Mouse (Mus musculus) layer of hippocampus, adult 2 months (tissue): ENCODE data around the gene Rasgef1b. TPM values are rescaled to one million over a fixed set of nuclear protein-coding genes. Genes with fewer than 3 reads are reported as not detected.

Experiments
- DNase-seq, 2 experiments: peaks; one replicate each; pipeline ENCODE4 v3.0.0; 2022; ENCODE audit warnings: low spot score in 2 of 2
- H3K27ac ChIP-seq: fragments of 200-600 bp; 2 replicates; pipeline ENCODE4 v1.8.1; 2022
- H3K4me3 ChIP-seq: fragments of 200-600 bp; 2 replicates; pipeline ENCODE4 v1.8.1; 2022; ENCODE audit warnings: mild to moderate bottlenecking
- CTCF ChIP-seq: fragments of 200-600 bp; conservative IDR thresholded peaks from 2 replicates; pipeline ENCODE4 v1.8.1; 2022; ENCODE audit warnings: antibody characterized with exemption, mild to moderate bottlenecking, moderate library complexity
- total RNA-seq, 2 experiments: library from RNA; stranded (reverse); gene quantifications; 2 replicates each; pipeline ENCODE4 v1.2.3; 2021

Gene Rasgef1b
- total RNA-seq, 2 experiments from 2014 or later: 11.1 to 11.9 TPM

DNA sequence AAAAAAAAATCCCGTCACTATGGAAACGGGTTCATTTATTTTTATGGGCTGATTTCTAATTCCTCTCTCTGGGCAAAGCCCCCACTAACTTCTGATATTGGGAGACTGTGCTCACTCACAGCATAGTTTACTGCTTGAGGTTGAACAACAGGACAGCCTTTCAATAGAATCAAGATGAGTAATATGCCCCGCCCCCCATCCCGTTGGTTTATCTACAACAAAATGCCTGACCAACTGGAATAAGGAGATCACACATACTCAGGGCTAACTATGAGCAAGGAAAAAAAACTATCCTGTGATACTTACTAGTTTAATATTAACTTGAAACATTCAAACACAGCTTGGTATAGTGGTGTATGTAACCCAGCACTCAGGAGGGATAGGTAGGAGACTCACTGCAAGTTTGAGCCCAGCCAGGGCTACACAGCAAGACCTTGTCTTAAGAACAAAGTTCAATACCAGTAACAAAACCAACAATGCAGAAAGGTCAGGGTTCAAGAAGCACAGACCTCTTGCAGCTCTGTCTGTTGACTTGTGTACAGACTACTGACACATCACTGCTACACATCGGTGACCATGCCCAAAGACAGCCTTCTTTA lies 330.3 kb downstream of the Rasgef1b start:
- Histone ChIP-seq H3K4me3 (no peak overlapping the region), H3K27ac (no peak overlapping the region)
- DNase-seq: no peak
- TF ChIP-seq CTCF: no peak

DNA sequence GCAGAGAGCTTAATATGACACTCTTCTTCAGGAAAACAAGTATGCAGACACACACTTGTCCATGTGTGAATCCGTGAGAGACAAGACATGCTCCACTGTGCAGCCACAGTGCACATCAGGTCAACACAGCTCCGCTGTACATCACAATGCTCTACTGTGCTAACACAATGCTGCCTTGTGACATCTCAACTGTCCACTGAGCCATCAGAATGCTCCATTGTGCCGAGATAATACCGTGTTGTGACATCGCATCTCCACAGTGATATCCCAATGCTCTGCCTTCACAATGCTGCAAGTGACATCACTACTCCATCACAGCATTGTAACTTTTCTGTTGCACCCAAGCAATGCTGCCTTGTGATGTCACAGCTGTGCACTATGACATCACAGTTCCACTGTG lies 334.3 kb downstream of the Rasgef1b start:
- Histone ChIP-seq H3K27ac (no peak overlapping the region), H3K4me3 (no peak overlapping the region)
- TF ChIP-seq CTCF: no peak
- DNase-seq: no peak

DNA sequence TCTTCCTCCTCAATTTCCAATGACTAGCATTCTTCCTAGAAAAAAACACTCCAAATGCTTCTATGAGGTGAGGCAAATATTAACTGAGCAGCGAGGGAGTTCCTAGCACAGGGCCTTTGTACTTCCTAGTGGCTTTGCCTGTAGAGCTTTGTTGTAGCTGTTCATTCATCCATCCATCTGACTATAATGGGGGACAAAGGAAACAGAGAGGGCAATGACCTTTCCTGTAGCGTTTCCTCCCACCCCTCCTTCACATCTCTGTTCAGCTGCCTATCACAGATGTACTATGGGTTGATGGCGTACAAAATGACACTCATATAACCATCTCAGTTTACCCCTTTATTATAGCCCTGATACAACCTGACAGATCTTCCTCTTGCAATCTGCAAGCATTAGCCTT lies 337.3 kb downstream of the Rasgef1b start:
- TF ChIP-seq CTCF: no peak
- H3K27ac ChIP-seq: no peak overlapping the region
- no peak overlapping the region for H3K4me3 ChIP-seq
- no peak for DNase-seq

DNA sequence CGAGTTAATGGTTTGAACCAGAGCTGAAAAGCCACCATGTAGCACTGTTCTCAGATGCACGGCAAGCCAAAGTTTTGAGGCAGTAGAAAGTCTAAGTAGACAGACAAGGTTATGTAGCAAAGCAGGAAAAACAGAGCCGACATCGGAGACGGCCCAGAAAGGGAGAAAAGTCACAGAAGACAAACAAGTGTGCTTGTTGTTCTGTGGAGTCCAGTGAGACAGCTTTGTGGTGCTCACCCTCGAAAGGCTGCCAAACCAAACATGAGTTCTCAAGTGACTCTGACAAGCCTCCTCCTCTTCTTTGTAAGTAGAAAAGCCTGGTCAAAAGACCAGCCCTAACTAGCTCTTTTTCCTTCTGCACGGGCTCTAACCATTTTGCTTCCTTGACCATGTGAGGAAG lies 338.1 kb downstream of the Rasgef1b start:
- no peak overlapping the region for H3K27ac ChIP-seq
- no peak overlapping the region for H3K4me3 ChIP-seq
- TF ChIP-seq CTCF: no peak
- DNase-seq: no peak

DNA sequence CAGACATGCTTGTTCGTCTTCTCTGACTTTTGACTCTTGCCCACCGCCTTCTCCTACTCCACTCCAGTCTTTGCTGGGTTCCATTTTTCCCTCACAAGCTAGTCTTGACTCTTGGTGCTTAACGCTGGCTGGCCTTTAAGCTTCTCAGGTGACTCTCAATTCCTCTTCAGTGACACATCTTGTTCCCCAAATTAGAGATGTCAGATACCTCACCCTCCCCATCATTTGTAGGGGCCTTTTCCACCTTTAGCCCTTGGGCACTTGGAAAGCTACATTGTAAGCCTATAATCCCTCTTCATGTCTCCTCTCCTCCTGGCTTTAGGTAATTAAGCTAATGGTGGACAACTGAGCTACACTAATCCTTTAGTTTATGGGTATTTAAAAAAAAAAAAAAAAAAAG lies 338.6 kb downstream of the Rasgef1b start:
- no peak for TF ChIP-seq CTCF
- no peak overlapping the region for H3K27ac ChIP-seq
- DNase-seq: no peak
- no peak overlapping the region for H3K4me3 ChIP-seq

DNA sequence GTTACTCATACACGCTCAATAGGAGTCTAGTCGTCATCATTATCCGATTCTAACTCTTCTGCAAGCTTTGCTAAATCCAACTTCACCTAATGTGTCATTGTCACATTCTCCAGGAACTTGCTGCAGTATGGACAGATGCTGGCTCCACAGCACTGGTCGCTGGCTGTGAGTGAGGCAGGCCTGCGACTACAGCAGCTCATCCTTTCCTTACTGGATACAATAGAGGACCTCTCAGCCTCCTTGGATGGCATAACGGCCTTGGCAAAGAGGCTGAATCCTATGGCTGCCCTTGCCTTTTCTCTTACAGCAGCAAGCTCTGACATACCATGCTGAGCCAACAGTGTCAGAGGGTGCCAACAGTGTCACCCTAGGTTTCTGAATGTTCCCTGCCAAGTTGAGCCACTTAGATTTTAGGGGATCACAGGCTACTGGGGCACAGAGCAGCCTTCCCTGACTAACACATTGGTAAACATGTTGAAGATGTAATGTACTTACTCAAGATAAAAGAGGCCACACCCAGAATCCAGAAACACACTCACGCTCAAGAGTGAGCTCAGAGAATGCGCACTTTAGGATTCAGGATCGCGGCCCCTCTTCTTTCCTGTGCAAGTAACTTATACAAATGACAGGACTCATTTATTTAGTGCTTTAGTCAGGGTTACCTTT lies 340.1 kb downstream of the Rasgef1b start:
- Histone ChIP-seq H3K27ac (no peak overlapping the region), H3K4me3 (no peak overlapping the region)
- no peak for TF ChIP-seq CTCF
- no peak for DNase-seq

DNA sequence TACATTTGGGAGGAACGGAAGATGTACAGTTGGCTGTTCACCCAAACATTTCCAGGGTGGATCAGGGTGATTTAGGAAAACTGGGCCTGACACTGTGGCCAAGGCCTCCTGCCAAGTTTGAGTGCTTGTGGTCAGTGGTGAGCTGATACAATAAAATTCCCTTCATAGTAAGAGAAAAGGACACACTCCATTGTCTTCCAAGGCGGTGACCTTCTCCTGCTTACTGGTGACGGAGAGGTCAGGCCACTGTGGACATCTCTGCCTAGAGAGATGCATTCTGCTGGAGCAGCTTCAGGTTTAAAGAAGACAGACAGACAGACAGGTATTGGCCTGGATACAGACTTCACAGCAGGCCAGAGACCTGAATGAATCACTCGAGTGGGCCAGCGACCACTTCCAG lies 340.7 kb downstream of the Rasgef1b start:
- Histone ChIP-seq H3K27ac (0 out of 2 replicates have a peak overlapping the region, but pooled peaks have one; percentile 43), H3K4me3 (no peak overlapping the region)
- TF ChIP-seq CTCF: no peak
- no peak for DNase-seq

DNA sequence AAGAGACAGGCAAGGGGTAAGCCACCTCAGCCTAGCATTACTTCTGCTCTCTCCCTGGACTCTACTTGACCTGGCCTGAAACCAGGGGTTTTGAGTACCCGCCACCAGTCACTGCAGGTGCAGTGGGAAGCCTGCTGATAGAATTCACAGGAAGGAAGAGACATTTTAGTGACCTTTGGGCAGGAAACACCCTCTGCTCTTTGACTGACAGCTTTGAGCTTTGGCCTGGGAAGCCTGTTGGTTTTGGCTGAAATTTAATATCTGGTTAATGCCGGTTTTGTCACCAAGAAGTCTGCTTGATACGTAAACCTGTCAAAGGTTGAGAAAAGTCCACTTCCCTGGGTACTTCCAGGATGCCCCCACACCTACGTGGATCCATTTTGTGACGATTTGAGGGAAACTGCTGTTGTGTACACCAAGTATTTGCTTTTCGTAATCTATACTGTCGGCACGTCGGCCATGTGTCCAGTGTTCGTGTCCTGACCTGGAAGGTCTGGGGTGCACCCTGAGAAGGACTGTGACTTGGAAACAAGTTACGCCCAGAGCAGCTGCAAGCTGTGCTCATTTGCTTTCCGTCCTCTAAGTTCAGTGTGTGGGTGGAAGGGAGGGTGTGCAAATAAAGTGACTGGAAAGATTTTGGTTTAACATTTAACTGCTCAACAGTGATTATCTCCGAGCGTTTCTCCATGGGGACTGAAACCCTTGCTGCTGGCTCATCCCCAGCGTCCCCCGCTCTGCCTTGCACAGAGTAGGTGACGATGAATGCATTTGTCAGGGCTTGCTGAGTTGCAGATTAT lies 341.5 kb downstream of the Rasgef1b start:
- peak; percentile 20 to 68 for DNase-seq
- Histone ChIP-seq H3K4me3 (no peak overlapping the region), H3K27ac (0 out of 2 replicates have a peak overlapping the region, but pooled peaks have one; percentile 5)
- TF ChIP-seq CTCF: no peak

DNA sequence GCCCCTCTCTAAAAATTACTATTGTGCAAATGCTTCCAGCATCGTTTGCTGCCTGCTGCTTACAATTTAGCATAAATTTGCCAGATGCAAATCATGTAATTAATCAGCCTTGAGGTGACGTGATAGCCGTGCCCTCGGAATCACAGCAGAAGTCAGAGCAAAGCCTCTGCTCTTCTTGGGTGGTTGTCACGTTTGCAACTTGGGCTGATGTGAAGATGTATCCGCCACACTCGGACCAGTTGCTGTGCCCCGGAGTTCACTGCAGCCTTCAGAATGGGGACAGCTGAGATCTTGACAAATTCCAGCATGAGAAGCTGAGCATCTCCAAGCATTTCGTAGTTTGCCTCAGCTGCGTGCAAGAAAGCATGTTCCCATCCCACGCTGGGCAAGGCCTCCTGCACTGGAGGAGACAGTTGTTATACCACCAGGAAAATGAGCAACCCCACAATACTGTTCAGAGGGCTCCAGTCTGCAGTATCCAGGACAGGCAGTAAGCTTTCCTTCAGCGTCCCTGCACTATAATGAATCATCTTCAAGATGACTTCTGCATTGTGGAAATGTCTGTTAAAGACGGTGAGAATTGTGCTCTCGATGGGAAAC lies 342.5 kb downstream of the Rasgef1b start:
- Histone ChIP-seq H3K4me3 (no peak overlapping the region), H3K27ac (no peak overlapping the region)
- no peak for DNase-seq
- TF ChIP-seq CTCF: no peak

DNA sequence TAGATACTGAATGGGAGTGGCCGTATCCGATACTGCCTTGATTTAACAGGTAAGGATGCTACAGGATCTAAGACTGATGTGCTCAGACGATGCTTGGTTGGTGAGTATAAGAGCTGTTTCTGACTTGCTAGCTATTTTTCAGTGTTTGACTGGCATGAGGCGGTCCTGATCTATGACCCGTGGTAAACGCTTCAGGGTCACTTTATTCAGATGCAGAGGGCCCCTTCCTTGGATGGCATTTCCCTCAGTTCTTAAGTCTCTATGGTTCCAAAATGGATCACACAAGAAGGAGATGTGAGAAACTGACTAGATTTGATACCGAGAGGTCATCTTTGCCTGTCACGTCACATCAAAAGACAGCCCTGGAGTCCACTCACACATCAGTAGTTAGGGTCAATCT lies 343.1 kb downstream of the Rasgef1b start:
- Histone ChIP-seq H3K4me3 (no peak overlapping the region), H3K27ac (no peak overlapping the region)
- no peak for DNase-seq
- TF ChIP-seq CTCF: no peak

DNA sequence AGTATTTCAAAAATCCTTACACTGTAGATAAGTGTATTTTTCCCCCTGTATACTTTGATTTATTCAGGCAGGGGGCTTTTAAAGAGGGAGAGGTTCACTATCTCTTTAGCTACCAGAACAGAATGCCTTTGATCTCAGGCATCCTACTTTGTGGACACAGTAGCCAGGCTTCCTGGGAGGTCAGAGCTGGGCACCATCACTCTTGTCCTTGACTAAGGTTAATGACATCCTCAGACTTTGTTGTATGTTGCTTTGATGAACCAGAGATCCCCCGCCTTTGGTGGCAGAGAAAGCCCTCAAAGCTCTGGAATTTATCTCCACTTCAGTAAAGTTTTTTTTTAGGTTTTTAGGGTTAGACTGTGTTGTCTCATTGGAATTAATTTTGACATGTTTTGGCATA lies 343.8 kb downstream of the Rasgef1b start:
- no peak overlapping the region for H3K27ac ChIP-seq
- no peak overlapping the region for H3K4me3 ChIP-seq
- TF ChIP-seq CTCF: no peak
- no peak for DNase-seq

DNA sequence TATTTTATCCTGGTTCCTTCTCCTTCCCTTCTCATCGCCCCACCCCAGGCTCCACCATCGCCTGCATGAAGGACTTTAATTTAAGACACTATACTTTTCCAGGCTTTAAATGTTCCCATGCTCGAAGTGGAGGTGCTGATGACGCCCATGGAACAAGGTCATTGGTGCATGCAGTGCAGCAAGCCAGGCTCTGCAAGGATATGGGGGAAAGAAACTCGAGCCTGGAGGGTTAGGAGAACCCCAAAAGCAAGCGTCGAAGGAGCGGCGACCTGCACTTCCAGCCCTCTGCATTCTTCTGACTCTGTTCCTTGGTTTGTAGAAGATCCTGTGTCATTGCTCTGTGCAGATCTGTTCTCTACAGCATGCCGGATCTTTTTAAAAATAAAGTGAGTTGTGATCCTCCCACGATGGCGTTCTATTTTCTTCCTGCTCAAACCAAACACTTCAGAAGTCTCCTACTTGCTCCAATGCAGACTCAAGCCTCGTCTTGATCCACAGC lies 345.0 kb downstream of the Rasgef1b start:
- Histone ChIP-seq H3K4me3 (no peak overlapping the region), H3K27ac (no peak overlapping the region)
- TF ChIP-seq CTCF: no peak
- no peak for DNase-seq

DNA sequence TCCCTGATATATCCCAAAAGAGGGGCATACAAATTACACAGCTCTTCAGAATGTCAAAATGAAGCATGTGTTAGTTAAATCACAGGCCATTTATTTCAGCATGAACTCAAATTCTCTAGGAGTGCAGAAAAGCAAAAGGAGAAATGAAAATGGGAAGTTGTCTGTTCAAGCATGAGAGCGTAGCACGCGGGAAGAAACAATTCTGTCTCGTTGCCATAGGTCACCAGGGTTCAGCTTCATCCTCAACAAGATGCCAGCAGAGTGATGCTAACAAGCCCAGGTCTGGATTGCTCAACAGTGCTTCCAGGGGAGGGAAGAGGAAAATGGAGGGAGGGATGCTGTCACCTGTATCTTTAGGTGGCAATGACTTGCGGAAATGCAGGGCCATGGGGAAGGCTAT lies 346.1 kb downstream of the Rasgef1b start:
- Histone ChIP-seq H3K27ac (0 out of 2 replicates have a peak overlapping the region, but pooled peaks have one; percentile 36), H3K4me3 (no peak overlapping the region)
- no peak for DNase-seq
- no peak for TF ChIP-seq CTCF
